Comparison of ENCODE assay signal across 8 mouse cellular contexts in the genomic region with DNA sequence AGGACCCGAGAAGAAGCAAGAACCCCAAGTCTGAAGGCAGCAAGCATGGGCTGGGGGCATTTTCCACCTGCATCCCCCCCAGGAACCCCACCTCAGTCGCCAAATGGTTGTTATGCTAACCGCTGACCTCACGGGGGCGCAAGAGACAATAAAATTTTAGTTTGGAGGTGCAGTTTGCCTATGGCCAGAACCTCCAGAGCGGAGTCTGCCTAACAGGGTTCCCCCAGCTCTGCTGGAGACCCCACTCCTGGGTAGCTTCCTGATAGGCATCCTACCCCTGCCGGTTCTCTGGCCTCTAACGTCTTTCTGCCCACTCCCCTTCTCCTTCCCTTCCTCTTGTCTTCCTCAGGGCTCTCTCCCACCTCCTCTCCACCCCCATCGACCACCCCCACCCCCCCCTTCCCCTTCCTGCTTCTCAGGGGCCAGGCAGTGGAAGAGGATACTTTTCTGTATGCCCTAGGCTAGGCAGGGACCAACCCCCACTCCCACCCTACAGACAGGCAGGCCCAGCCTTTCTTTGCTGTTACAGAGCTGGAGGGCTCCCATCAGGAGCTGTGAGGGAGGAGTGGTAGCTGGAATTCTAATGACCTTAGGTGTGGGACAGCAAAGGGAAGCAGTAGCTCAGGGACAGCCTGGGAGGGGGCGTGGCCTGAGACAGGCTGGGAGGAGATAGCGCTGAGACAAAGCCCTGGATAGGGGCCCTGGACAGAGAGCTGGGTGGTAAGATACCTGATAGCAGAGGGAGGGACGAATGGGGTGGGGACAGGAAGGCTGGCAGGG. TPM values are rescaled to one million over a fixed set of nuclear protein-coding genes. Genes with fewer than 3 reads are reported as not detected.
A peak's percentile ranks its signal among the peaks of the same experiment; 100 is the strongest.
DNase-seq lines count a peak whose midpoint lies in the region; ATAC-seq and TF ChIP-seq lines count a peak whose summit lies in the region.

No protein-coding gene starts in this region.

- no peak overlapping the region for H3K9ac ChIP-seq in heart, adult 2 months (ENCODE audit: low read depth, low read length)
- peak overlapping the region; percentile 62 for H3K9ac ChIP-seq in liver, embryonic 13.5 days
- peak overlapping the region; percentile 48 for H3K9ac ChIP-seq in neural tube, embryonic 12.5 days

- ATAC-seq in liver, embryonic 13.5 days (ENCODE audit: low read depth): peak; percentile 97
- ATAC-seq in neural tube, embryonic 12.5 days (ENCODE audit: low FRiP score, low read depth): peak; percentile 90

- 0 out of 2 replicates have a peak, but pooled peaks have one; percentile 47 for TF ChIP-seq EP300 in heart, adult 2 months (IDR thresholded peaks at IDR 0.05; ENCODE audit: insufficient read depth, low read depth, low read length)

- H3K4me3 ChIP-seq in cortical plate, adult 2 months (ENCODE audit: insufficient read depth, low read length): no peak overlapping the region
- no peak overlapping the region for H3K4me3 ChIP-seq in heart, adult 2 months
- H3K4me3 ChIP-seq in kidney, adult 2 months (ENCODE audit: insufficient read depth, low read depth, low read length): no peak overlapping the region
- peak overlapping the region; percentile 22; the same call in 1 of the 2 replicates for H3K4me3 ChIP-seq in liver, embryonic 13.5 days (replicated peaks)
- H3K4me3 ChIP-seq in neural tube, embryonic 12.5 days: no peak overlapping the region

- no peaks in the 10 kb centered on the region for H3K36me3 ChIP-seq in heart, adult 2 months (ENCODE audit: control insufficient read depth, insufficient read depth, low read length)
- H3K36me3 ChIP-seq in kidney, adult 2 months (ENCODE audit: control insufficient read depth, insufficient read depth, low read length): no peaks in the 10 kb centered on the region
- no peaks in the 10 kb centered on the region for H3K36me3 ChIP-seq in liver, embryonic 13.5 days
- H3K36me3 ChIP-seq in neural tube, embryonic 12.5 days: no peaks in the 10 kb centered on the region

- intact Hi-C loops in heart, adult 2 months (cut with DNase I): loop anchor here (1.0 kb wide), 2 partner anchors 61 to 103 kb away; no protein-coding TSS in a partner anchor

- no peaks in the 10 kb centered on the region for H3K9me3 ChIP-seq in liver, embryonic 13.5 days (replicated peaks)
- no peaks in the 10 kb centered on the region for H3K9me3 ChIP-seq in neural tube, embryonic 12.5 days

- peak overlapping the region; percentile 58 for H3K4me2 ChIP-seq in liver, embryonic 13.5 days
- H3K4me2 ChIP-seq in neural tube, embryonic 12.5 days (replicated peaks): peak overlapping the region; percentile 50

- no peaks in the 10 kb centered on the region for H3K27me3 ChIP-seq in heart, adult 2 months (ENCODE audit: control insufficient read depth, insufficient read depth, low read length)
- no peaks in the 10 kb centered on the region; the same call in 1 of the 2 replicates for H3K27me3 ChIP-seq in kidney, adult 2 months (replicated peaks; ENCODE audit: control insufficient read depth, insufficient read depth, low read length)
- peaks cover 4% of the 10 kb centered on the region for H3K27me3 ChIP-seq in liver, embryonic 13.5 days
- no peaks in the 10 kb centered on the region for H3K27me3 ChIP-seq in neural tube, embryonic 12.5 days (replicated peaks)

- H3K79me2 ChIP-seq in heart, adult 2 months (replicated peaks; ENCODE audit: control insufficient read depth, insufficient read depth, low read length): no peaks in the 10 kb centered on the region

- TF ChIP-seq CTCF in cortical plate, adult 2 months (IDR thresholded peaks at IDR 0.05; ENCODE audit: extremely low read depth, insufficient read depth, low read length): peak; percentile 72
- TF ChIP-seq CTCF in heart, adult 2 months (IDR thresholded peaks at IDR 0.05): peak; percentile 91
- peak; percentile 70 for TF ChIP-seq CTCF in kidney, adult 2 months (conservative IDR thresholded peaks at IDR 0.05; ENCODE audit: insufficient read depth, insufficient read length, low read depth, low read length)

- 4% methylated on average over 12 of the region's 12 CpGs for WGBS in heart, adult 2 months
- WGBS in kidney, adult 2 months: 6% methylated on average over 12 of the region's 12 CpGs
- WGBS in liver, embryonic 13.5 days (ENCODE audit: insufficient replicate concordance): under 1% methylated on average over 12 of the region's 12 CpGs
- 2% methylated on average over 12 of the region's 12 CpGs for WGBS in neural tube, embryonic 12.5 days

- peak; percentile 26 for DNase-seq in right cerebral cortex, adult 18-20 months
- no peak for DNase-seq in right cerebral cortex, postnatal 36 days (ENCODE audit: low spot score in 2 of 2)
- DNase-seq in heart, adult 2 months: peak; percentile 41 to 75
- DNase-seq in kidney, adult 2 months: peak; percentile 17
- peak; percentile 82 for DNase-seq in liver, embryonic 13.5 days
- DNase-seq in thymus, postnatal 0 days (ENCODE audit: low spot score): peak; percentile 67

- TF ChIP-seq POLR2A in cortical plate, adult 2 months (IDR thresholded peaks at IDR 0.05; ENCODE audit: extremely low read depth, insufficient read depth, low read length): no peak
- TF ChIP-seq POLR2A in heart, adult 2 months (IDR thresholded peaks at IDR 0.05; ENCODE audit: insufficient read depth, low read depth, low read length): no peak
- TF ChIP-seq POLR2A in kidney, adult 2 months (IDR thresholded peaks at IDR 0.05; ENCODE audit: low read depth, low read length): no peak

- H3K4me1 ChIP-seq in cortical plate, adult 2 months (ENCODE audit: control insufficient read depth, insufficient read depth, low read length): no peaks in the 10 kb centered on the region
- H3K4me1 ChIP-seq in heart, adult 2 months (ENCODE audit: control insufficient read depth, insufficient read depth, low read length): no peaks in the 10 kb centered on the region
- H3K4me1 ChIP-seq in kidney, adult 2 months (ENCODE audit: control insufficient read depth, insufficient read depth, low read length): no peaks in the 10 kb centered on the region
- H3K4me1 ChIP-seq in liver, embryonic 13.5 days (replicated peaks): peaks cover 30% of the 10 kb centered on the region
- peaks cover 17% of the 10 kb centered on the region for H3K4me1 ChIP-seq in neural tube, embryonic 12.5 days

- no peak overlapping the region for H3K27ac ChIP-seq in cortical plate, adult 2 months (ENCODE audit: insufficient read depth, low read length)
- H3K27ac ChIP-seq in heart, adult 2 months: no peak overlapping the region
- H3K27ac ChIP-seq in kidney, adult 2 months (ENCODE audit: insufficient read depth, low read depth, low read length): no peak overlapping the region
- H3K27ac ChIP-seq in liver, embryonic 13.5 days: peak overlapping the region; percentile 72
- H3K27ac ChIP-seq in neural tube, embryonic 12.5 days: peak overlapping the region; percentile 64; the same call in 1 of the 2 replicates

RNA-seq across cellular contexts. Expression of a gene that starts 55.8 kb away (rescaled TPM):
- polyA plus RNA-seq in cortical plate, adult 2 months (2012; rRNA removed): 56.8 and 69.6 TPM in 2 replicates
- 10 to 100 TPM; 60.0 to 75.2 TPM for total RNA-seq in heart, adult 2 months (2021)
- polyA plus RNA-seq in heart, adult 2 months (2012; rRNA removed): 64.5 and 80.0 TPM in 2 replicates
- 26.9 and 36.9 TPM in 2 replicates for polyA plus RNA-seq in kidney, adult 2 months (2012; rRNA removed)
- 369 and 378 TPM in 2 replicates for polyA plus RNA-seq in liver, embryonic 13.5 days (2015; fragmentation: Nextera tagmentation; extraction: Ambion mirVana)
- 254 and 320 TPM in 2 replicates for polyA plus RNA-seq in neural tube, embryonic 12.5 days (2016; fragmentation: Nextera tagmentation; extraction: Ambion mirVana)
- 53.2 and 64.1 TPM in 2 replicates for polyA plus RNA-seq in thymus, postnatal 0 days (2015; fragmentation: Nextera tagmentation; extraction: Ambion mirVana)

RNA-seq across cellular contexts. Expression of a gene that starts 58.9 kb away (rescaled TPM):
- polyA plus RNA-seq in cortical plate, adult 2 months (2012; rRNA removed): not detected in 2 replicates
- total RNA-seq in heart, adult 2 months (2021): not detected
- not detected in 2 replicates for polyA plus RNA-seq in heart, adult 2 months (2012; rRNA removed)
- 0.03 TPM in 1 of 2 replicates, not detected in the other for polyA plus RNA-seq in kidney, adult 2 months (2012; rRNA removed)
- not detected in 2 replicates for polyA plus RNA-seq in liver, embryonic 13.5 days (2015; fragmentation: Nextera tagmentation; extraction: Ambion mirVana)
- polyA plus RNA-seq in neural tube, embryonic 12.5 days (2016; fragmentation: Nextera tagmentation; extraction: Ambion mirVana): not detected in 2 replicates
- 0.08 TPM in 1 of 2 replicates, not detected in the other for polyA plus RNA-seq in thymus, postnatal 0 days (2015; fragmentation: Nextera tagmentation; extraction: Ambion mirVana)

Comparison
In these comparisons a context has a peak if more than half of its experiments do, and no peak if none do; other contexts are left out.
1. DNase-seq: peak in right cerebral cortex, adult 18-20 months (single experiment), heart, adult 2 months (2 of 2), kidney, adult 2 months (single experiment), liver, embryonic 13.5 days (single experiment) and thymus, postnatal 0 days (single experiment); none in right cerebral cortex, postnatal 36 days (0 of 2).
2. H3K27ac ChIP-seq: peak in liver, embryonic 13.5 days (single experiment) and neural tube, embryonic 12.5 days (single experiment); none in cortical plate, adult 2 months (single experiment), heart, adult 2 months (single experiment) and kidney, adult 2 months (single experiment).
3. Peak in every context shown above with its lines, with median percentiles within 50 percentile points of each other: CTCF ChIP-seq.